23 mouse cellular contexts compared by ENCODE assay signal in the genomic region with DNA sequence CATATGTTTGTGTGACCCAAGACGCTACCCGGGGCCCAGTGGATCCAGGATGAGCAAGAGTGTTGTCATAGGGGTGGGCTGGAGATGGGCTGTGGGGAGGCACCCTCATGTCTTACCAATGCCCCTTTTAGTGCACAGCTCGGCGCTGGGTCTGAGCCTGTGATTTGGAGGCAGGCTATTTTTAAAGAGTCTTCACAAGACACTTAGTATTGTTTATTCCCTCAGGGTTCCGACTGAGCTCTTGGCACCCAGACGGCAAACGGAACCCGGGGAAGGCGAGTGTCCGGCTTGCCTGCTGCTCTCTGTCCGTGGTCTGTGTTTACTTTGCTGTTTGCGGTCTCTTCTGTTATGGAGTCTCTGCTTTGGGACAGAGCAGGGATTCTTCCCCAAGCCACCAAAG. TPM values are rescaled to one million over a fixed set of nuclear protein-coding genes. Genes with fewer than 3 reads are reported as not detected.
DNase-seq lines count a peak whose midpoint lies in the region; ATAC-seq and TF ChIP-seq lines count a peak whose summit lies in the region.
"Had no signal": no experiment of that assay in that cellular context is flagged by ENCODE, and none has a peak within 500 bp of the region (broad histone marks: within the 10 kb centered on the region; RNA-seq: fewer than 3 reads in every experiment).

No protein-coding gene starts in this region.

- no peak for ATAC-seq in lung, embryonic 14.5 days (ENCODE audit: insufficient read depth)
- peak; percentile 32; the same call in 1 of the 2 replicates for ATAC-seq in lung, embryonic 16.5 days (ENCODE audit: low read depth)
- ATAC-seq in liver, embryonic 12.5 days = no peak
- ATAC-seq: forebrain, embryonic 15.5 days; hindbrain, postnatal 0 days had no signal

- no peaks in the 10 kb centered on the region for H3K9me3 ChIP-seq in lung, embryonic 14.5 days (ENCODE audit: low read depth, low read length)
- H3K9me3 ChIP-seq in lung, embryonic 16.5 days (ENCODE audit: control insufficient read depth, low read length) = no peaks in the 10 kb centered on the region
- no peaks in the 10 kb centered on the region for H3K9me3 ChIP-seq in liver, embryonic 12.5 days (replicated peaks)
- H3K9me3 ChIP-seq: forebrain, embryonic 15.5 days had no signal

- H3K4me3 ChIP-seq in lung, embryonic 14.5 days (ENCODE audit: low read depth, low read length) = no peak overlapping the region
- no peak overlapping the region for H3K4me3 ChIP-seq in lung, adult 2 months (replicated peaks; ENCODE audit: extremely low read depth, low read depth, low read length)
- H3K4me3 ChIP-seq in lung, embryonic 16.5 days (ENCODE audit: low read length) = no peak overlapping the region
- no peak overlapping the region for H3K4me3 ChIP-seq in liver, embryonic 12.5 days
- H3K4me3 ChIP-seq: forebrain, embryonic 15.5 days; heart, embryonic 13.5 days had no signal

- DNase-seq in lung, embryonic 14.5 days = peak; percentile 41
- no peak for DNase-seq in lung, adult 2 months
- DNase-seq in lung, postnatal 14 days = peak; percentile 45
- DNase-seq in lung, postnatal 4 days = peak; percentile 38 to 73
- DNase-seq in retina, embryonic 14.5 days (ENCODE audit: low spot score) = no peak
- no peak for DNase-seq in left cerebral cortex, adult 11 months (ENCODE audit: low spot score)
- DNase-seq: adrenal gland, adult 2 months; adrenal gland, postnatal 14 days; B cell, adult 2 months; cerebellum, adult 11 months; cerebellum, adult 2 months; cerebellum, postnatal 10 days; cerebellum, postnatal 36 days; embryo, embryonic 11 days; gastrocnemius, postnatal 25 days; heart, adult 18-20 months; heart, postnatal 4 days had no signal

- no peak overlapping the region for H3K4me2 ChIP-seq in lung, embryonic 14.5 days
- H3K4me2 ChIP-seq in lung, embryonic 16.5 days (ENCODE audit: low read depth, low read length) = no peak overlapping the region
- H3K4me2 ChIP-seq in liver, embryonic 12.5 days = no peak overlapping the region
- H3K4me2 ChIP-seq: forebrain, embryonic 15.5 days; heart, embryonic 13.5 days; hindbrain, embryonic 14.5 days had no signal

- no peak for TF ChIP-seq POLR2A in lung, adult 2 months (IDR thresholded peaks at IDR 0.05; ENCODE audit: borderline replicate concordance, extremely low read depth, low read depth, low read length)

- TF ChIP-seq CTCF in lung, embryonic 14.5 days (IDR thresholded peaks at IDR 0.05; ENCODE audit: low read depth) = no peak
- no peak for TF ChIP-seq CTCF in lung, adult 2 months (IDR thresholded peaks at IDR 0.05; ENCODE audit: insufficient read depth, low read length)

- no peaks in the 10 kb centered on the region for H3K27me3 ChIP-seq in lung, embryonic 14.5 days (ENCODE audit: insufficient read depth, low read length)
- no peaks in the 10 kb centered on the region for H3K27me3 ChIP-seq in lung, embryonic 16.5 days (ENCODE audit: control insufficient read depth, insufficient read depth, low read depth, low read length)
- H3K27me3 ChIP-seq in liver, embryonic 12.5 days (replicated peaks) = no peaks in the 10 kb centered on the region; the same call in 1 of the 2 replicates
- H3K27me3 ChIP-seq: forebrain, embryonic 15.5 days had no signal

- 42% methylated on average over 12 of the region's 12 CpGs for WGBS in lung, embryonic 14.5 days
- 71% methylated on average over 12 of the region's 12 CpGs for WGBS in lung, adult 2 months
- WGBS in lung, embryonic 16.5 days = 47% methylated on average over 12 of the region's 12 CpGs
- WGBS in liver, embryonic 12.5 days (ENCODE audit: insufficient replicate concordance) = 76% methylated on average over 12 of the region's 12 CpGs

- no peak overlapping the region for H3K9ac ChIP-seq in lung, embryonic 14.5 days
- no peak overlapping the region for H3K9ac ChIP-seq in lung, embryonic 16.5 days (ENCODE audit: low read length)
- H3K9ac ChIP-seq in liver, embryonic 12.5 days = no peak overlapping the region
- H3K9ac ChIP-seq: forebrain, embryonic 15.5 days; heart, embryonic 13.5 days; hindbrain, embryonic 14.5 days had no signal

- no peak overlapping the region for H3K27ac ChIP-seq in lung, embryonic 14.5 days (ENCODE audit: low read depth)
- H3K27ac ChIP-seq in lung, embryonic 16.5 days (ENCODE audit: low read length) = no peak overlapping the region
- no peak overlapping the region for H3K27ac ChIP-seq in liver, embryonic 12.5 days
- H3K27ac ChIP-seq: forebrain, embryonic 15.5 days; hindbrain, embryonic 14.5 days; hindbrain, postnatal 0 days had no signal

- H3K4me1 ChIP-seq in lung, embryonic 14.5 days (ENCODE audit: insufficient read depth) = peaks cover 10% of the 10 kb centered on the region
- H3K4me1 ChIP-seq in lung, adult 2 months (ENCODE audit: control insufficient read depth, insufficient read depth, low read length) = no peaks in the 10 kb centered on the region
- peaks cover 16% of the 10 kb centered on the region; the same call in 1 of the 2 replicates for H3K4me1 ChIP-seq in lung, embryonic 16.5 days (replicated peaks; ENCODE audit: control insufficient read depth, insufficient read depth, low read length)
- H3K4me1 ChIP-seq in liver, embryonic 12.5 days = no peaks in the 10 kb centered on the region
- H3K4me1 ChIP-seq: forebrain, embryonic 15.5 days had no signal

- H3K36me3 ChIP-seq in lung, embryonic 14.5 days (ENCODE audit: insufficient read depth) = no peaks in the 10 kb centered on the region
- no peaks in the 10 kb centered on the region for H3K36me3 ChIP-seq in lung, embryonic 16.5 days (ENCODE audit: control insufficient read depth, insufficient read depth, low read length)
- no peaks in the 10 kb centered on the region for H3K36me3 ChIP-seq in liver, embryonic 12.5 days
- H3K36me3 ChIP-seq: forebrain, embryonic 15.5 days; heart, embryonic 13.5 days had no signal

RNA-seq across cellular contexts. Expression of a gene that starts 34.9 kb away (rescaled TPM):
- 4.1 and 6.0 TPM in 2 replicates for polyA plus RNA-seq in lung, embryonic 14.5 days (2014; fragmentation: Nextera tagmentation; extraction: Ambion mirVana)
- polyA plus RNA-seq in lung, adult 2 months (2012; rRNA removed) = 17.2 and 18.8 TPM in 2 replicates
- 3.8 and 4.9 TPM in 2 replicates for polyA plus RNA-seq in lung, embryonic 16.5 days (2015; fragmentation: Nextera tagmentation; extraction: Ambion mirVana)
- 0.50 and 0.72 TPM in 2 replicates for polyA plus RNA-seq in liver, embryonic 12.5 days (2016; fragmentation: Nextera tagmentation; extraction: Ambion mirVana)

Comparison
In these comparisons a context has a peak if more than half of its experiments do, and no peak if none do; other contexts are left out.
1. DNase-seq: peak in lung, embryonic 14.5 days (single experiment), lung, postnatal 14 days (single experiment) and lung, postnatal 4 days (2 of 2); none in lung, adult 2 months (single experiment), retina, embryonic 14.5 days (single experiment) and left cerebral cortex, adult 11 months (single experiment).